Mouse (Mus musculus) cerebellum, adult 9-11 months (tissue): ENCODE results near the gene Manea.
A peak's percentile ranks its signal among the peaks of the same experiment; 100 is the strongest.
"Not testable (repeated sequence)": the region's sequence is repeated elsewhere in the genome, so short reads cannot be mapped to it uniquely, and the experiment has no call there.

ENCODE experiments used
- DNase-seq: peaks from one replicate; pipeline ENCODE4 v3.0.0; 2022

Manea gene

GRCm38 (mm10) chr4:26346443-26347106 lies at the start of gene Manea:
TSS of gene Manea (minus strand) at chr4:26346891.
- DNase-seq: peak; percentile 92

GRCm38 (mm10) chr4:26354616-26355015 lies 7.9 kb upstream of the Manea start:
- DNase-seq: peak; percentile 82

- DNase-seq: peak; percentile 18
These were observed 7.0 kb upstream of the Manea start for GRCm38 (mm10) chr4:26353643-26354231.

DNA sequence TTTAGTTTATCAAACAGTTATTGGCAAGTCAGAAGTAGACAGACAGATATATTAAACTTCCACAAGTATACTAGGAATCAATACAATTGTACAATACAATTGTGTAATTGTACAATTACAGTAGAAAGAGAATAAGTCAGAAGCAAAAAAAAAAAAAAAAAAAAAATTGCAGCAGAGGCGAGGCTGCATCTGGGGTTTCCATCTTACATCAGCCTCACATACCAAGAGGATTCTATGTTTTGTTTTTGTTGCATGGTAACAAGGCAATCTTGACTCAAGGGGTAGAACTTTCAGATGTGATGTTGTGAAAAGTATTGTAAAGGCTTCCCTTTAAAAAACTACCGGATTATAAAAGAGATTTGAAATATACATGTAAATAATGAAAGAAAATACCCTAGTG lies 548 bp upstream of the Manea start:
- DNase-seq: no peak

DNA sequence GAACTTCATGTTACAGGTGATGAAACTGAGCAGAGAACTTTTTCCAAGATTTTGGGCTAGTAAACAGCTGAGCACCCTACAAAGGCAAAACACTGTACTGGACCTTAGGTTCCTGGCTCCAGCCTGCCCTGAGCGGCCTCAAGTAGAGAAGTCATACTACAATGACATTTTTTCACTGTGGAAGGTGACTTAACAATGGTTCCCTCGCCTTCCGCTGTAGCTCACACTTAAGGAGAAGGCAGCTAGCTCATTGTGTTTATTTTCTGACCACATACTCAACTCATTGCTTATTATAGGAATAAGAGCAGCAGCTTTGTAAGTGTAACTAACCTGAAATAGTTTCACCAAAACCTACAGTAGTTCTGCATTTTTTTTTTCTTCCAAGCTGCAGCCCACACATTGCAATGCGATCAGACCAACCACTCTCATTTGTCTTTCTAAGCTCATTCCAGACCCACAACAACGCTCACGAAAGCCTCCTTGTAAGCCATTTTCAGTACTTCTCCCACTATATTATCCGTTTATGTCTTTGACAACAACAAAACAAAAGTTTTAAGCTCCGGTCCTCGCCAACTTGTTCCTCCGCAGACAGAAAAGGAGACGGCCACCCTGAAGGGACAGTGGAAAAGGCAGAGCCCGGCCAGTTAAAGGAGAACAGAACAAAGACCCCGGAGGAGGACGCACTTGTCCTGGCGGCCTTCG lies 799 bp downstream of the Manea start:
- peak; percentile 7 for DNase-seq

- DNase-seq: no peak
These were observed 1.6 kb downstream of the Manea start for GRCm38 (mm10) chr4:26345080-26345479.

DNA sequence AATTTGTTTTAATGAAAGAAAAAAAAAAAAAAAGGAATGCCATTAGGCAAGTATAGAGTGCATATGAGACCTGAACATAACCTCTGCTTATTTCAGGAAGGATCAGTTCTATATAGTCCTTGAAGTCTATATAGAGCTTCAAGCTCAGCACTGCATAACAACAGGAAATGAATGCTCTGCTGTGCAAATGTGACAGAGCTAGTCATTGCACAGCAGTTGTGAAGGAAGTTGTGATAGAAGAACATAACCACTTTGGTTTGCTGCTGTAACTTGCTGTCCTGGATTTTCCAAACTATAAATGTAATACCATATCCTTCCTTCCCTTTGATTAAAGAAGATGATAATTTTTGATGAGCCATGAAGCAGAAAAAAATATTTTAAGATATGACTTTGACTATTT lies 4.3 kb downstream of the Manea start:
- DNase-seq: no peak

GRCm38 (mm10) chr4:26338604-26339003 lies 8.1 kb downstream of the Manea start:
- DNase-seq: no peak

- no peak for DNase-seq
These were observed 10.1 kb downstream of the Manea start for GRCm38 (mm10) chr4:26336563-26336962.

DNA sequence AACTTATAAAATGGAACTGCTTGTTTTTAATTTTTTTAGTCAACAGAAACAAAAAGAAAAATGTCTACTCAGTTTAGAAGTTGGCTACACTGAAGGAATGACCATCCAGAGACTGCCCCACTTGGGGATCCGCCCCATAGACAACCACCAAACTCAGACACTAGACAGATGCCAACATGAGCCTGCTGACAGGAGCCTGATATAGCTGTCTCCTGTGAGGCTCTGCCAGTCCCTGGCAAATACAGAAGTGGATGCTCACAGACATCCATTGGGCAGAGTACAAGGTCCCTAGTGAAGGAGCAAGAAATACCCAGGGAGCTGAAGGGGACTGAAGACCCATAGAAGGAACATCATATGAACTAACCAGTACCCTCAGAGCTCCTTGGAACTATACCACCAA lies 42.0 kb downstream of the Manea start:
- DNase-seq: not testable (repeated sequence)

GRCm38 (mm10) chr4:26277112-26277716 lies 69.5 kb downstream of the Manea start:
- DNase-seq: no peak

GRCm38 (mm10) chr4:26276264-26276663 lies 70.4 kb downstream of the Manea start:
- no peak for DNase-seq

DNA sequence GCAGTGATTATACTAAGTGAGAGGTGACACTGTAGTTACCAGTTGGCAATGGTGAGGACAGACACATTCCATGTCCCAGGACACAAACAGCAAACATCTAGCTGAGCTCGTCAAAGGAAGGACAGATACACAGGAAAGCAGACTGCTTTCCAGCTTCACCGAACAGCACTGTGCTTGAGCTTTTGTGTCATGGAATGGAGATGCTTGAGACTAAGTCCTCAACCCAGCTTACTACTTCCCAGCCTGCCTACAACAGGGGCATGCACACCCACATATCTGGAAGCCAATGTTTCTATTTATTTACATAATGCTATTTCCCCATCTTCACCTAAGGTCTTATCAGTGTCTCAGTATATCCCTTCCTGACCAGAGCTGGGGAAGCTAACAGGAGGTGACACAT lies 70.9 kb downstream of the Manea start:
- no peak for DNase-seq
